Mouse (Mus musculus) inflammation-experienced regulatory T-cells, adult 6 months (primary cell): Measurements from ENCODE around the gene Pak4. TPM values are rescaled to one million over a fixed set of nuclear protein-coding genes. Genes with fewer than 3 reads are reported as not detected.
"Not testable (repeated sequence)": the region's sequence is repeated elsewhere in the genome, so short reads cannot be mapped to it uniquely, and the experiment has no call there.

ENCODE experiments used
- ATAC-seq: one replicate; pipeline ENCODE4 v1.8.0; 2017
- polyA plus RNA-seq, 3 experiments: library from polyadenylated mRNA; unstranded; fragments of 100-300 nt; shearing (Covaris generic); gene quantifications; one replicate each; pipeline ENCODE4 v1.2.1; 2017

Pak4 gene
- polyA plus RNA-seq, 3 experiments from 2014 or later = 2.1 to 3.7 (median 2.6) TPM

DNA sequence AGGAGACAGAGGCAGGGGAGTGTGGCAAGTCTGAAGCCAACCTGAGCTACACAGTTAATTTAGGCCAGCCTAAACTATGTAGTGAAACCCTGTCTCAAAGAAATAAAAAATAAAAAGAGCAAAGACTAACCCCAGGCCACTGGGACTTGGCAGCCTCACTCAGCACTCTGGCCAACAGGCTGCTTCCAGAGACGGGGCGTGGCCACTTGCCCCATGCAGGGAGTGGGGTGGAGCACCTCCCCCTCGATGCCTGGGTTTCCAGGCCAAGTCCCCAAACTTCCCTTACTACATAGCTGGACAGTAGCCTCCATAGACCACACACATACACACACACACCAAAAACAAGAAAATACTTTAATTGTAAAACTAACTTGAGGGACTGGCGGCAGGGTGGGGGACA is 39.5 kb downstream of the Pak4 start:
- ATAC-seq = no peak

DNA sequence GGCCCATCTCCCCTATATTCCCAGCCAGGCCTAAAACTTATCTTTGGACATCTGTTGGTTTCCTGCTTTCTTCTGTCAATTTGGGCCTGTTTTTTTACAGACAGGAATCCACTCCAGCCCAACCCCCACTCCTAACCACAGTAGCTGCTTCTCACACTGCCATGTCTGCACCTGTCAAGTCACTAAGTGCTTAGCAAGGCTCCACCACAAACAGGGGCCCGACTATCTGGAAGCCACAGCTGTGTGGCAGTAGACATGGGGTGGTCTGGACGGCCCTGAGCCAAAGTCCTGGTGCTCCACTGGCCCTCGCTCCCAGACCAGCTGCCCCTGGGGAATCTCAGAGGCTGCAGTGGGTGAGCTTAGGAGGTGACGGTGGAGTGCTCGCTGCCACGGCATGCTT is 40.3 kb downstream of the Pak4 start:
- no peak for ATAC-seq

DNA sequence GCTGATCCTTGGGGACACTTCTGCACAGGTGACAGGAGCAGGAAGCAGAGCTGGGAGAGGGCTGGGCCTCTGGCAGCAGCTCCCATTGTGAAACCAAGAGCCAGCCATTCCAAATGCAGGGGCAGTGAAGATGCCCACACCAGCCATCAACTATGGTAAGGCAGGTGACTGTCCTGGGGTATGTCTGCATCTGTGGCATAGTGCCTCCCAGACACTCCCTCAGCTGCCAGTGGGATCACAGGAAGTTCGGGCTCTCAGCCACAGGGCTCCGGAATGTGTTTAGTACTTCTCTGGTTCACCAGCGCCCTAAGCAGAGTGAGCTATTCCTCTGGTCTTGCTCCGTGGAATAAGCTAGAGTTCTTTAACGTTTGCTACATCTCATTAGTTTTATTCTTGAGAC is 40.9 kb downstream of the Pak4 start:
- no peak for ATAC-seq

DNA sequence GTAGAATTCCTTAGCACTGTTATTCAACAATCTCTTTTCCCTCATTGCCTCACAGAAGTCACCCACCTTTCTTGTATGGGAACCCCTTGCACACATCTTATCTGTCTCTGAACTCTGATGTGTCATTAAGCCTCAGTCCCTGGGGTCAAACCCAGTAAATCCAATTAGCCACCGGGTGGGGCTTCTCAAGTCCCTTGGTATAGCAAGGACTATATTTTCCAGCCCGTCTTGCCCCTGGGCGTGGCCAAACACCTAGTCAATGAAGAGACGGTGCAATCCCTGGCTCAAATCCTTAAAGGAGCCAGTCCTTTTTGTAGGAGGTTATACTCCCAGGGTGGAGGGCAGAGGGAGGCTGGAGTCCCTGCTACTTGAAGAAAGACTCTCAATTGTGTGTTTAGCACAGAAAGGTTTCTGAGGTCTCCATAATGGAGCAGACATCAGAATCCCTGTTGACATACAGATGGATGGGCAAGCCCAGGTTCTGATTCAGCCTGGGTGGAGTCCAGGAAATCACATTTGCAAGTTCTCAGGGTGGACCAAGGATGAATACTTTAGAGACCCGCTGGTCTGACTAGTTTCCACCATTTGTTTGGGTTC is 41.9 kb downstream of the Pak4 start:
- ATAC-seq = no peak

DNA sequence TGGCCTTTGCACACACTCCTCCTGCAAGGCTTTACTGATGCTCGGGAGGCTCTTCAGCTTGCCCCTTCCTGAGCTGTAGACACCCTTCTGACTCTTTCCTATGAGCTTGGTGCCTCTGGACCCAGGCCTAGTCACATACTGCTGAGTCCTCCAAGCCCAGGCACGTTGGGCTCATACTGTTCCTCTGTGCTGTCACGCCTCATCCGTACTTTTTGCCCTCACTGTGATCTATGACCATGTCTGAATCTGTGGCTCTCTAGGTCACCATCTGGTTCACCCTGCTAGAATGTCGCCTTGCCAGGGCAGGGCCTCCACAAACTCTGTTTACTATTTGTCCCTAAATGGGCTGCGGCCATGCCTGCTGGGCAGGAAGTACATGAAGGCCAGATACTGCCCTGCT is 44.9 kb downstream of the Pak4 start:
- ATAC-seq = no peak

DNA sequence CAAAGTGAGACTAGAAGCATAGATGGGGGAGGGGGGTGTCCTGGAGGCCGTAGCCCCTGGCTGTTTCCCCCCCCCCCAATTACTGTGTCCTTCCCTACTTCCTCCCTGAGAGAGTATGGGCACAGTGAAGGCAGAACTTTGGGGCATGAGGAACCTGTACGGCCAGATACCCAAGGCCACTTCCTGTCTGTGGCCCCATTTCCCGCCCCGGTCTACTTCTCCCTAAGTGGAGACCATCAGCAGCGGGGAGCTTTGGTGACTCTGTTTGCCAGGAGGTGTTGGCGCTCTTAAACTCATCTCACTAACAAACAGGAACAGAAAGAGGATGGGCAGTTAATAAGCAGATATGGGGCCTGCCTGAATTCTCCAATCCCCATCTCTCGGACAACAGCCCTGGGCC is 50.4 kb downstream of the Pak4 start:
- ATAC-seq = no peak

DNA sequence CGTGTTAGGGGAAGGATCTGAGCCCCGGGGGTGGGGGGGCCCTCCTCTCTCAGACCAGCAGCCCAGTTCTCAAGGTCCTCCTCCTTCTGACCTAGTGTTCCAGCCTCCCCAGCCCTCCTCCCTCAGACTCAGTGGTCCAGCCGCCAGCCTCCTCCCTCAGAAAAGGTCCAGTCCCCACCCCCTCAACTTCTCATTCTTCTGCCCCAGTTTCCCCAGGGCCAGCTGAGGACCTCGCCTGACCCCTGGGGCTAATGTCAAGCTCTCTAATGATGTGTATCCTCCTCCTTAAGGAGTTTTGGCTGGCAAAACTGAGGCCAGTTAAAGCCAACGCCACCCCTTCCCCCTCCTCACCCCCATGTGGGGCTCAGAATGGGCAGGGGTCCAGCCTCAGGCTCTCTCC is 50.8 kb downstream of the Pak4 start, which contains the start of gene Nccrp1:
TSS of gene Nccrp1 (minus strand) at position 101 of the 400 bp plus-strand sequence.
- no peak for ATAC-seq

DNA sequence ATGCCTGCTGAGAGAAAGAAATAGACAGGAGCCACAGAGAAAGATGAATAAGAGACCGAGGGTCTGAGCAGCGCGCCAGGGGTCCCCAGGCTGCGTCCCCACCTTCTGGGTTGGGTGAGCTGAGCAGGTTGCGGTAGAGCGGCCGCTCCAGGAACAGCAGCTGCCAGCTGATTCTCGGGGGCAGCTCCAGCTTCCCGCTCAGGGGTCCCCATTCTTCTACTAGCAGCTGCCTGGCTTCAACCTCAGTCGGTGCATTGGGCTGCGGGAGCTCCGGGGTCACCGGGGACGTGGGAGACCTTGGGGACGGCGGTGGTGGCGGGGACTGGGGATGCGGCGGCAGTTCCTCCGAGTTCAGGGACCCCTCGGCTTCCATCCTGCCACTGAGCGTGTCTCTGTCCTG is 51.3 kb downstream of the Pak4 start:
- no peak for ATAC-seq

DNA sequence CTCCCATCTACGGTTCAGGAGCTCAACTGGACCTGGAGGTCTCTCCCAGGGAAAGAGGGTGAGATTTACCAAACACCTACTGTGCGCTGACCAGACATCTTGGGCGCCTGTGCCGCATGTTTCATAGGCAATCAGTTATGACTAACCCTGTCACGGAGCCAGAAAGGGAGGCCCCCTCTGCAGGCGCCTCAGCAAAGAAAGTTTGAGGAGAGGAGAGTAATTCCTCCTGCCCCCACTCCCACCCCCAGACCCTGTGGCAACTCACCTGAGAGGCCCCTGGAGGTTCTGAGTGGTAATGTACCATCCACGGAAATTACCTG is 52.1 kb downstream of the Pak4 start:
- no peak for ATAC-seq

DNA sequence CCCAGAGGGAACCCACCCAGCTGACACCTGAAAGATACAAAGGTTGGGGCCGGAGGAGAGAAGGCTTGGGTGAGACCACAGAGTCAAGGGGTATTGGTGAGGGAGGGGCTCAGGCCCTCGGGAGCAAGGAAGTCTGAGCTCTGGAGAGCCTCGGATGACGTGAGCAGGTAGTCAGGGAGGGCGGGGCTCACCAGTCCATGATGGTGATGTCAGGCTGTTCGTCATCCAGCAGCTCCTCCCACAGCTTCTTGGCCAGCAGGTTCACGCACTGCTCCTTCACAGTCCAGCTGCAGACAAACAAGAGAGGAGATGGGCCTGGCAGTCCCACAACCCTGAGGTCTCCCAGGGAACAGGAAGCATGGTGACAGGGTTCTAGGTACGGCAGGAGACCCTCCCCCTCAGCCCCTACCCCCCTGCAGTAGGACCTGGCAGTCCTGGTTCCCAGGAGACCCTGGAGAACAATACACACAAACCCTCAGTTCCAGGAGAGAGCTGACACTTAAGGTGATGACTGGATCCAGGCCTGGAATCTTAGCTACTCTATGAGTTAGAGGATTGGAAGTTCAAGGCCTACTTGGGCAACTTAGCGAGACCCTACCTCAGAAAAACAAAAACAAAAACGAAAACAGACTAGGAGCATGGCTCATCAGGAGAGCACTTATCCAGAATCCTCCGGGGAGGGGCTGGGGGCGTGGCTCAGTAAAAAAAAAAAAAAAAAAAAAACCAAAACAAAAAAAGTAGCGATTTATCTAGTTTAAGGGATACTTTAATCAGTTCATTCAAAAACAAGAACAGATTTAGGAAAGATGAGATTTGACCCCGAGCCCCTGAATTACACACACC is 52.7 kb downstream of the Pak4 start:
- ATAC-seq = no peak

DNA sequence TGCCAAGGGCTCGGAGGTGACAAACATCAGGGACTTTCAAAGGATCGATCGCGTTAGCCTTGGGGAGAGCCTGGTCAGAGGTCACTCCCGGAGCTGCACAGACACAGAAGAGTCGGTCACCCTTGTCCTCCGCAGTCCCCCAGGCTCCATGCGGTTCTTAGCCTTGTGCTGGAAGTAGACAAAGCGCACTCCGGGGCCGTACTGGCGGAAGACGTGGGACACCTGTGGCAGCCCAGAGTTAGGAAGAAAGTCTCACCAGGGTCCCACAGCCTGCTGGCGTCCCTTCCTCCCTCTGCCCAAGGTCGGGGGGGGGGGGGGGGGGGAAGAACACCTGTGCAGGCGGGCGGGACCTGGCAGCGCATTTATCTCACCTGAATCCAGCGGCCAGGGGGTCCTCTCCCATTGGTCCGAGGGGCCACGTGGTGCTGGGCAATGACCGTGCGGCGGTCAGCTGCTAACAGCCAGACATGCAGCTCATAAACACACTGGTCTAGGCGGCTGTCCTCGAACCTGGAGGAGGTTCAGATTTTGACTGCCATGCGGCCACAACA is 53.9 kb downstream of the Pak4 start:
- no peak for ATAC-seq

DNA sequence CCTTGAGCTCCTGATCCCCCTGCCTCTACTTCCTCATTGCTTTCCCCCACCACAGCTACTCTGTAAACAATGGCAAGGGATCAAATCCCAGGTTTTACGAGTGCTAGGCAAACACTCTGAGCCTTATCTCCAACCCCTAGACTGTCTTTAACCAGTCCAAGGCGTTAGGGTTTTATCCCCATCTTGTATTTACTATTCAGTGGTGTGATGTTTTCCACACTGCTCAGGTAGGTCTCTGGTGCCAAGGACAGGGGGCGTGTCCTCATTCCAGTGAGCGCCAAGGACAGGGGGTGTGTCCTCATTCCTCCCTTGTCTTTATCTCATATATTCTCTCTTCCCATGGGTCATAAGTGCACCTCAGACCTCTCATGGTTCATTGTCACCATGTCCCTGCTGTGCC is 57.5 kb downstream of the Pak4 start, which contains the start of gene Sycn:
TSS of gene Sycn (plus strand) at position 360 of the 400 bp plus-strand sequence.
- ATAC-seq = no peak

DNA sequence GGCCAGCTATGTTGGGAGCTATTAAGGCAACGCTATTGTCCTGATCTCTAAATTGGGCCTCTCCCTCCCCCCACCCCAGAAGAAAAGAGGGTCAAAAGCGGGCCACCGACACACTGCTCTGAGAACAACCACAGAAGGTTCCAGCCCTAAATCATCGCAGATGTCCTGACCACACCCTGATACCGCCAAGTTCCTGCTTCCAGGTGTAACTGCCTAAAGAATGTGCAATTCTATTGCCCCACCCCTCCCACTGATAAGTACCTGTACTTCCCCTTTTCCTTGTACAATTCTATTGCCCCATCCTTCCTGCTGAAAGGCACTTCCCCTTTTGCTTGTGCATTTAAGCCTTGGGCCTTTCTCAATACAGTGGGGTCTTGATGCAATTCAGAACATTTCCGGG is 59.1 kb downstream of the Pak4 start:
- not testable (repeated sequence) for ATAC-seq

DNA sequence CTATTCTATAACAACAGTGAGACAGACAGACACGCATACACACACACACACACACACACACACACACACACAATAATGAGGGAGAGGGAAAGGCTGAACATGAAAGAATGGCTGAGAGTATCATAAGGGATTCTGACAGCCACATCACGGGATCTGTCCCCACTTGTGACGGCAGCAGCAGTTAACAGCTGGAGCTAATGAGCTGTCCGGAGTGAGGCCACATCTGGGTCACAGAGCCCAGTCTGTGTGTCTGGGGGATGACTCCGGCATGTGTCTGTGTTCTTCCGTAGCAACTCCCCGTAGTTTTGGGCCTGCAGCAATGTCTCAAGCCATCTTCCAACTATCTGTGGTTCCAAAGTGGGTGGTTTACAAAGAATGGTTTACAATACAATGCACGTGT is 66.0 kb downstream of the Pak4 start:
- ATAC-seq = no peak

DNA sequence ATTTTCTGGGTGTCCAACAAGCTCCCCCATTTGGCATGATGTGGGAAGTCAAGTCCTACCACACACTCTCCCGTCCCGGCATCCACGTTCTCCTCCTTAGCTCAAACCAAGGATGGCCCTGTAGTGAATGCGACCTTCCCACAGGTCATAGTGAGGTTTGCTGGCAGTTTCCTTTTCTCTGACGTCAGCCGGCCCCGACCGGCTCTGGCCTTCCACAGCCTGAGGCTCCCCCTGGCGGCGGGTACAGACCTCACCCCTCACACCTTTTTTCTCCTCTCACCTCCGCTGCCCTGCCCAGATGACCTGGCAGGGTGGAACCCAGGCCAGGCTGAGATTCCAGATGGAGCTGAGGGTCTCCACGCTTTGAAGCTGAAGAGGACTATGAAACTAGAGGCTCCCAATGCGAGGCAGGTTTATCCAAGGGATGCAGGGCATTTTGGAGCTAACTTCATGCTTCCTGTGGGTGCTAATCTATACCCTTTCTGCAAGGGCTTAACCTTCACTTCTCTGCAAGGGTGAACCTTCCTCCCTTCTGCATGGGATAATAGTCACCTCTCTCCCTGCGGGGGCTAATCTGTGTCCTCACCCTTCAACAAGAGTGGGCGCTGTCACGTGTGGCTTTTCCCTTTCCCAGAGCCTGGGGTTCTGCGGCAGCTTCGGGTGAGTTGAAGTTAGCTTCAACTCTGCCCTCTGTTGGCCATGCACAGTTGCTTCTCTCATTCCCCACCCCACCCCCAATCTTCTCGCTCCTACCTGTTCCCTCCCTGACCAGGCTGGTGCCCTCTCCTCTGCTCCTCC is 69.9 kb downstream of the Pak4 start:
- peak; percentile 95 for ATAC-seq

DNA sequence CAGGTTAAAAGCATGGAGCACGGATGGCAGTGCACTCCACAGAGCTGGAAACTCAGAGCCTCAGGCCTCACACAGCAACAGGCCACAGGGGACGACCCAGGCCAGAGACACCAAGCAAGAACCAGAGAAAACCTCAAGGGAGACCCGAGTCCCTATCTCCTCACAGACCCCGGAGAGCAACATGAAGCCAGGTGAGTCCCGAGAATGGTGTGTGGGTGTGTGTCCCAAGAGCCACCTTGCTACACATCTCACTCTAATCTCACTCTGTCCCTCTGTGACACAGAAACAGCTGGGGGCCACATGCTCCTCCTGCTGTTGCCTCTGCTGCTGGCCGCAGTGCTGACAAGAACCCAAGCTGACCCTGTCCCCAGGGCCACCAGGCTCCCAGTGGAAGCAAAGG is 75.4 kb downstream of the Pak4 start, which contains the start of gene Ifnl3:
TSS of gene Ifnl3 (plus strand) at position 301 of the 400 bp plus-strand sequence.
- not testable (repeated sequence) for ATAC-seq

DNA sequence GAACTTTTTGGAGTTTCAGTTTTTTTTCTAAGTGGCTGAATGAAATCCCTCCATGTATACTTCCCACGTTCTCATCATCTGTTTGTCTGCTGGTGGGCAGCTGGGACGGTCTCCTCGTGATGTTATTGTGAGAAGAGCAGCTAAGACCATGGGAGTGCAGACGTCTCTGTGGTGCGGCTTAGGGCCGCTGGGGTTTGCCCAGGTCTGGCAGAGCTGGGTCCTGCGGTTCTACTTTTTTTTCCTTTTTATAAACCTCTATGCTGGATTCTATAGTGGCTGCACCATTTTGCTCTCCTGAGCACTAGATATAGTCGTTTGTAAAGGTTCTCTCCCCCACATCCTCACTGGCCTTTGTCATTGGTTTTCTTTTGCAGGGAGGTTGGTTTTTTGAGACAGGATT is 86.5 kb downstream of the Pak4 start:
- no peak for ATAC-seq

DNA sequence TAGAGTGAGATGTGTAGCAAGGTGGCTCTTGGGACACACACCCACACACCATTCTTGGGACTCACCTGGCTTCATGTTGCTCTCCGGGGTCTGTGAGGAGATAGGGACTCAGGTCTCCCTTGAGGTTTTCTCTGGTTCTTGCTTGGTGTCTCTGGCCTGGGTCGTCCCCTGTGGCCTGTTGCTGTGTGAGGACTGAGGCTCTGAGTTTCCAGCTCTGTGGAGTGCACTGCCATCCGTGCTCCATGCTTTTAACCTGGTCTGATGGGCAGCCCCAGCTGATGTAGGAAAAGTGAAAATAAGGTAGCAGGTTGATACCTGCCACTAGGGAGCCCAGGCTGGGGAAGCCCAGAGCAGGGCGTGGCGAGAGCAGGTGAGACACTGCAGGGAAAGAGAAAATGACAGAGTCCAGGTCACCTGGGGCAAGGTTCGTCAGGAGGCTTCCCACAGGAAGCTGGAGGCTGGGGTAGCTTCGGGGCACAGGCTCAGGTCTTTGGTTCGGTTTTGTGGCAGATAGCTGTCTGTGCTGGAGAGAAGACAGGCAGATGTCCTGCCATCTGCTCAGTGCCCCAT is 87.5 kb downstream of the Pak4 start, which contains the start of gene Ifnl2:
TSS of gene Ifnl2 (minus strand) at position 51 of the 570 bp plus-strand sequence.
- ATAC-seq = not testable (repeated sequence)

DNA sequence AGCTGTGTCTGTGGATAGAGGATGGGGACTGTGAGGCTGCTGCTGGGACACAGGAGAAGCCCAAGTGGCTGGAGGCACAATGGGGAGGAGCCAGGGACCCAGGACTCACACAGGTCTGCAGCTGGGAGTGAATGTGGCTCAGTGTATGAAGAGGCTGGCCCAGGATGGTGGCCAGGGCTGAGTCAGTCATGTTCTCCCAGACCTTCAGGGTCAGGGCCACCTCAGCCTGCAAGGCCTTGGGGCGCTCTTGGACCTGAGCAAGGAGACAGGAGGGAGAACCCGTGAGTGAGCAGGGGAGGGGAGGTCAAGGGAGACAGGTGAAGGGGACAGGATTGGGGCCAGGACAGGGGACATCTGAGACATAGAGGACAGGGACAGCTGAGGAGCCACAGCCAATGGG is 88.9 kb downstream of the Pak4 start:
- ATAC-seq = not testable (repeated sequence)
